Mouse (Mus musculus): ENCODE results near the gene Rnase11. TPM values are rescaled to one million over a fixed set of nuclear protein-coding genes. Genes with fewer than 3 reads are reported as not detected.

Gene Rnase11
- polyA plus RNA-seq, 1 experiment from 2014 or later: not detected

Other genes with a start within 250 kb of the Rnase11 start
- not detected in 2 replicates for gene Ccnb1ip1, start 242.4 kb downstream of the Rnase11 start, polyA plus RNA-seq (2016; fragmentation: Nextera tagmentation; extraction: Ambion mirVana)
- gene Parp2, start 242.3 kb downstream of the Rnase11 start, polyA plus RNA-seq (2016; fragmentation: Nextera tagmentation; extraction: Ambion mirVana): 58.9 and 67.6 TPM in 2 replicates
- gene Tep1, start 179.6 kb downstream of the Rnase11 start, polyA plus RNA-seq (2016; fragmentation: Nextera tagmentation; extraction: Ambion mirVana): 4.5 and 4.9 TPM in 2 replicates
- gene Klhl33, start 152.7 kb downstream of the Rnase11 start, polyA plus RNA-seq (2016; fragmentation: Nextera tagmentation; extraction: Ambion mirVana): 0.08 and 0.10 TPM in 2 replicates
- 141 TPM in 2 replicates for gene Osgep, start 125.3 kb downstream of the Rnase11 start, polyA plus RNA-seq (2016; fragmentation: Nextera tagmentation; extraction: Ambion mirVana)
- gene Apex1, start 125.2 kb downstream of the Rnase11 start, polyA plus RNA-seq (2016; fragmentation: Nextera tagmentation; extraction: Ambion mirVana): 346 and 350 TPM in 2 replicates
- 67.3 and 73.1 TPM in 2 replicates for gene Pip4p1, start 119.3 kb downstream of the Rnase11 start, polyA plus RNA-seq (2016; fragmentation: Nextera tagmentation; extraction: Ambion mirVana)
- gene Pnp, start 119.1 kb downstream of the Rnase11 start, polyA plus RNA-seq (2016; fragmentation: Nextera tagmentation; extraction: Ambion mirVana): 43.8 and 44.3 TPM in 2 replicates
- gene Gm49342, start 105.6 kb downstream of the Rnase11 start, polyA plus RNA-seq (2016; fragmentation: Nextera tagmentation; extraction: Ambion mirVana): not detected in 2 replicates
- gene Pnp2, start 94.2 kb downstream of the Rnase11 start, polyA plus RNA-seq (2016; fragmentation: Nextera tagmentation; extraction: Ambion mirVana): 0.42 and 0.60 TPM in 2 replicates
- not detected in 2 replicates for gene Rnase10, start 42.4 kb downstream of the Rnase11 start, polyA plus RNA-seq (2016; fragmentation: Nextera tagmentation; extraction: Ambion mirVana)
- not detected in 2 replicates for gene Rnase9, start 8.3 kb downstream of the Rnase11 start, polyA plus RNA-seq (2016; fragmentation: Nextera tagmentation; extraction: Ambion mirVana)
- not detected in 2 replicates for gene Rnase12, start 7.5 kb upstream of the Rnase11 start, polyA plus RNA-seq (2016; fragmentation: Nextera tagmentation; extraction: Ambion mirVana)
- gene Olfr750, start 24.3 kb upstream of the Rnase11 start, polyA plus RNA-seq (2016; fragmentation: Nextera tagmentation; extraction: Ambion mirVana): not detected in 2 replicates
- 8.3 and 9.1 TPM in 2 replicates for gene Rnase4, start 40.9 kb upstream of the Rnase11 start, polyA plus RNA-seq (2016; fragmentation: Nextera tagmentation; extraction: Ambion mirVana)
- gene Ang, start 41.0 kb upstream of the Rnase11 start, polyA plus RNA-seq (2016; fragmentation: Nextera tagmentation; extraction: Ambion mirVana): 1.6 and 1.7 TPM in 2 replicates
- not detected in 2 replicates for gene Eddm3b, start 64.3 kb upstream of the Rnase11 start, polyA plus RNA-seq (2016; fragmentation: Nextera tagmentation; extraction: Ambion mirVana)
- gene Rnase6, start 73.7 kb upstream of the Rnase11 start, polyA plus RNA-seq (2016; fragmentation: Nextera tagmentation; extraction: Ambion mirVana): 0.18 and 0.19 TPM in 2 replicates
- gene Rnase1, start 96.6 kb upstream of the Rnase11 start, polyA plus RNA-seq (2016; fragmentation: Nextera tagmentation; extraction: Ambion mirVana): not detected in 2 replicates
- not detected in 2 replicates for gene Rnase2b, start 112.1 kb upstream of the Rnase11 start, polyA plus RNA-seq (2016; fragmentation: Nextera tagmentation; extraction: Ambion mirVana)
- gene Ang2, start 149.0 kb upstream of the Rnase11 start, polyA plus RNA-seq (2016; fragmentation: Nextera tagmentation; extraction: Ambion mirVana): not detected in 2 replicates
- gene Ear14, start 153.2 kb upstream of the Rnase11 start, polyA plus RNA-seq (2016; fragmentation: Nextera tagmentation; extraction: Ambion mirVana): not detected in 2 replicates
- not detected in 2 replicates for gene Rnase2a, start 205.9 kb upstream of the Rnase11 start, polyA plus RNA-seq (2016; fragmentation: Nextera tagmentation; extraction: Ambion mirVana)

Measured in forebrain, embryonic 12.5 days (tissue).